Mouse (Mus musculus) thymus, postnatal 4 days (tissue): ENCODE measurements around the gene 1700016D06Rik.

Experiments used
- DNase-seq: peaks from one replicate; pipeline ENCODE4 v3.0.0; 2021

Gene 1700016D06Rik

GRCm38 (mm10) chr8:11634331-11635011 lies 66.4 kb downstream of the 1700016D06Rik start:
- DNase-seq = peak; percentile 16

DNA sequence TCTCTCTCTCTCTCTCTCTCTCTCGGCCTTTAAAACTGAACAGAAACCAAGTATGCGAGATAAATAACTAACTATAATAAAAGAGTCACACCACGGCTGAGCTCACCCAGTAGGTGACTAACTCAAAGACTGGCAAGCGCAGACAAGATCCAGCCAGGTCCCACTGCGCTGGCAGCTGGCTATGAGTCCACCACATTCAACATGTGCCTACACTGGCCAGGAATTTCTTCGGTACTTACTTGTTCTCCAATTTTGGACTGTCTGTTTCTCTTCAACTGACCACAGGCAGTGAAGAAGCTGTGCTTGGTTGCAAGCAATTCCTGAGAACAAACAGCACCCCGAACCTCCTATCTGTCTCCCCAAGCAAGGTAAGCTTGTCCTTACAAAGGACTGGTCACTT lies 67.4 kb downstream of the 1700016D06Rik start:
- no peak for DNase-seq

DNA sequence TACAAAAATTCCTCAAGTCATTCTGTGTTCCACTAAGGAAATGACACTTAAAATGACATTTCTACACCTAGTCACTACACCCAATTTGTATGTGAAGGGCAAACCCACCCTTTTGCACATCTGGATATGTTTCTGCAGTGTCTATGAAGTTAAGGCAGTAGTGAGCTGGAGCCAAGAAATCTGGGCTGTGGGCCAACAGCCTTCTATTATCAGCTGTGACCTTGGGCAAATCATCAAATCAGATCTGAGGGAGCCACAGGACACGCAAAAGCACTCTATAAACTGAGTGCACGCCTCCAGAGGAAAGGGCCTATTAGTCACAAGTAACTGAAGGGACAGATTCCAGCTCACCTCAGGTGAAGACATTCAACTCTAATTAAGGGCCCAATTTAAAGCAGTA lies 68.5 kb downstream of the 1700016D06Rik start:
- DNase-seq = no peak

GRCm38 (mm10) chr8:11629206-11629605 lies 71.7 kb downstream of the 1700016D06Rik start:
- no peak for DNase-seq

DNA sequence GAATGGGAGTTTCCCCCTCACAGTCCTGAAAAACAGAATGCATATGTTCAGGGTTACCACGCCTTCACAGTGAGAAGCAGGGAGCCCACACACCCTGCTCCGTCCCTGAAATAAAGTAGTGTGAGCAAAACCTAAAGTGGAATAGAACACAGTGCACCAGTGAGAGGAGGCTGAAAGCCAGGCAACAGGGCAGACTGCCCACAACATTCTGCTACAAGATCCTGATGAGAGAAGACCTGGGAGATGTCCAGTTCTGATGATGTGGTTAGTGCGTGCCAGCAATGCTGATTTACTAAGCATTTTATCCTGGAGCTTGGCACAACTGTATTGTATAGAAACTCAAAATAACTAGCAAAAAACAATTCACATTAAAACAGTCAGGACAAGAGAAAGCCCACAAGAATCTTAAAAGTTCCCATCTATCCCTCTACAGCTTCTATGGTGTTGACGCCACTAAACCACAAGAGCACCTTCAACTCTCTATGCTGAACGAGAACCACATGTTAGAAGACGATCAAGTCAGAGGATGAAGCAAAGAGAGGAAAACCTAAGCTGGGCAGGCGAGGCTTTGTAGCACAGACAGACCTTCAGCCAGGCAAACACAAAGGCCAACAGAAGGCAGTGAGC lies 72.2 kb downstream of the 1700016D06Rik start:
- DNase-seq = no peak

DNA sequence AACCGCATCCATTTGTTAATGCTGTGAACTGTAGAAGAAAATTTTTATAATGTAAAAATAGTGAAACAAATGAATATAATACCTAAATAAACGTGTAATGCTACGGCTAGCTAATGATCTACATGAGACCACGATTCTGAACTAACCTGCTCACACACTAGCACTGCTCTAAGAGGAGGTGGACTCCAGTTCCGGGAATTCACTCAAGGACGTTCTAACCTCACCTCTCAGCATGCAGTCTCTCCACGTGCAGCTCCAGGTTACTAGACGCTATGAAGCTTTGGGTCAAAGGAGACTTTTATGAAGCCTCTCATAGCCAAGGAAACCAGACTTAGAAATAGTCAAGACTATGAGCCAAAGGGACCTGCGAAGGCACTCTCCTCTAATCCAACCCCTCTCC lies 73.1 kb downstream of the 1700016D06Rik start:
- no peak for DNase-seq

GRCm38 (mm10) chr8:11625084-11625483 lies 75.8 kb downstream of the 1700016D06Rik start:
- DNase-seq = no peak

- DNase-seq = no peak
Measured at GRCm38 (mm10) chr8:11619091-11619490, 81.8 kb downstream of the 1700016D06Rik start.

DNA sequence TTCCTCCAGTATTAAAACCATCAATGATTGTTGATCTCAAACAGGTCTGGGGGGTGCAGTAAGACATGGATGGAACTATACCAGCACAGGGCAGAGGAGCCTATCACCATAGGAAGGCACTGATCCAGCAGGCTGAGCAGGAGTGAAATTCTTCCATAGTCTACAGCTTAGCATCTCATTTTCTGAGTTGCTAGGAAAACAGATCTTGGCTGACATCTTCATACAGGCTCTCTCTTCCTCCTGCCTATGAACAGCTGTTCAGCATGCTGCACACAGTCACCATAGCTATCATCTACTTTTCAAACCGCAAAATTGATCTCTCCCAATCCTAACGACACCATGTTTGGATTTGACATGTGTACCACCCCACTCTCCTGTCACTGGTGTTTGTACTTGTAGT lies 82.8 kb downstream of the 1700016D06Rik start:
- DNase-seq = no peak

DNA sequence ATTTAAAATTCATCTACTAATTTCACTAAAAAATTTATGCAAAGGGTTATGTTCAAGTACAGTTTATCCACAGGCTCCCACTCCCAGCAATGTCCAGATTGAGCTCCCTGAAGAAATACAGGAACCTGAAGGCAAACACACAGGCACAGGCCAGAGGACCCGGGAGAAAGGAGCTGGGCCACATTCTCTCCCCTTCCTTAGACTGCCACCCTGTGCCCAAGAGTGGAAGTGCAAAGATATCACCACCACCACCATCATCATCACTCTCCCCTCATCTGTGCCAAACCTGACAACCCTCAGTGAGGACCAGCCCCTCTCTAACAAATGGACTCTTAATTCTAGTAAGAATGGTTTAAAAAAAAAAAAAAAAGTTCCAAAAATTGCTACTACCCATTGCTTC lies 84.6 kb downstream of the 1700016D06Rik start:
- peak; percentile 84 for DNase-seq

DNA sequence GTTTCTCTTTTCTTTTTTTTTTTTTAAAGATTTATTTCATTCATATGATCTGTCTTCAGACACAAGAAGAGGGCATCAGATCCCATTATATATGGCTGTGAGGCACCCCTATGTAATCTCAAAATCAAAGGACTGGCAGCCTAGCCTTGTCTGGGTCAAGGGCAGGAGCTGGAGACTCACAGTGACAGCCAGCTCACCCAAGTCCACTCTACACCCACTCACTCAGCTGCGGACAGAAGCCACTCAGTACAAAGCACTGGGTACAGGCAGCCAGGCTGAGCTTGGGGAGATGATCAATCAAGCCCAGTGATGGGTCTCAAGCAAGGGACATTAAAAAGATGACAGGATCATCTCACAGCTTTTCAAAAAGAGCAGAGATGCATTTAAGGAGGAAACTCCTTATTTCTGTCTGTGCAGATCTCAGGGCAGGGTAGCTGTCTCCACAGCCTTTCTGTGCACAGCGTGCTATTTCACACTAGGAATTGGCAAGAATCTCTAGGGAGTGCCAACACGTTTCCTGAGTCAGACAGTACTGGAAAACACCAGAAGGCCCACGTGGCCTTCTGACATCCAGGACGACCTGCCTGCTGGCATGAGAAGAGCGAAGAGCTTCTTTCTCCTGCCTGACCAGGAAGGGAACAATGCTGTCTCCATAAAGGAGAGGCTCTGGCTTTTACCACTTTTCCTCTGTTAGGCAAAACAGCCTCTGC lies 86.6 kb downstream of the 1700016D06Rik start:
- no peak for DNase-seq

DNA sequence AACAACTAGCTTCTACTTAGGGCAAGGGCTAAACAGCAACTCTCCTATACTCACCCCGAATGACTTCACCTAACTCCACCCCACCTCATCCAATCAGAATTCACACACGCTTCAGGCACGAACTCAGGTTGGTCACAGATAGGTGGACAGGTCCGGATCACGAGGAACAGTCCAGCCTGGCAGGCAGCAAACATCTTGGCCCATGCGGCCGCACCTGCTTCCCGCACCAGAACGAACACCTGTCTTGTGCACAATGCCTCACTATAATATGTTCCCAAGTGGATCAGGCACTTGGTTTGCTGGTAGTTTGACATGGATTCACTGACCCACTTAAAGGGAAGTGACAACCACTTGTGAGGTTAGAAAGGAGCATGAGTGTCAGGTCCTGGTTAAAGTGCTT lies 92.0 kb downstream of the 1700016D06Rik start:
- no peak for DNase-seq
